13 mouse cellular contexts compared by ENCODE assay signal in genomic region chr3:138745596-138745995, GRCm38 (mm10). TPM values are rescaled to one million over a fixed set of nuclear protein-coding genes. Genes with fewer than 3 reads are reported as not detected.
A peak's percentile ranks its signal among the peaks of the same experiment; 100 is the strongest.
DNase-seq lines count a peak whose midpoint lies in the region; ATAC-seq lines count a peak whose summit lies in the region.
"Had no signal": no experiment of that assay in that cellular context is flagged by ENCODE, and none has a peak within 500 bp of the region (broad histone marks: within the 10 kb centered on the region; RNA-seq: fewer than 3 reads in every experiment).

No protein-coding gene starts in this region.

- H3K4me2 ChIP-seq in hindbrain, embryonic 12.5 days (replicated peaks), result peak overlapping the region; percentile 61; the same call in 1 of the 2 replicates
- H3K4me2 ChIP-seq in hindbrain, embryonic 16.5 days (ENCODE audit: low read length), result no peak overlapping the region; the same call in 1 of the 2 replicates
- peak overlapping the region; percentile 88 for H3K4me2 ChIP-seq in midbrain, embryonic 15.5 days
- H3K4me2 ChIP-seq: limb, embryonic 15.5 days had no signal

- no peak for ATAC-seq in hindbrain, embryonic 12.5 days (ENCODE audit: low FRiP score)
- no peak for ATAC-seq in hindbrain, embryonic 16.5 days
- no peak for ATAC-seq in midbrain, embryonic 15.5 days (replicated peaks)
- ATAC-seq: Patski had no signal

- no peaks in the 10 kb centered on the region for H3K36me3 ChIP-seq in hindbrain, embryonic 12.5 days
- H3K36me3 ChIP-seq in hindbrain, embryonic 16.5 days (ENCODE audit: control insufficient read depth, insufficient read depth, low read length), result no peaks in the 10 kb centered on the region
- H3K36me3 ChIP-seq in midbrain, embryonic 15.5 days (replicated peaks), result no peaks in the 10 kb centered on the region
- H3K36me3 ChIP-seq: limb, embryonic 15.5 days had no signal

- peaks cover 30% of the 10 kb centered on the region for H3K4me1 ChIP-seq in hindbrain, embryonic 12.5 days
- peaks cover 32% of the 10 kb centered on the region for H3K4me1 ChIP-seq in hindbrain, embryonic 16.5 days (ENCODE audit: control insufficient read depth, insufficient read depth, low read depth, low read length)
- peaks cover 32% of the 10 kb centered on the region for H3K4me1 ChIP-seq in midbrain, embryonic 15.5 days

- H3K9ac ChIP-seq in hindbrain, embryonic 12.5 days, result no peak overlapping the region
- no peak overlapping the region for H3K9ac ChIP-seq in hindbrain, embryonic 16.5 days (ENCODE audit: low read depth, low read length)
- no peak overlapping the region for H3K9ac ChIP-seq in midbrain, embryonic 15.5 days
- H3K9ac ChIP-seq: limb, embryonic 15.5 days had no signal

- DNase-seq in 3134 (ENCODE audit: extremely low read depth, insufficient read length, low spot score), result peak; percentile 63
- peak; percentile 75 for DNase-seq in Muller cell, postnatal 12 days (ENCODE audit: inconsistent ontology term)
- no peak for DNase-seq in ovary, postnatal 10 days (ENCODE audit: low spot score)
- DNase-seq in right cerebral cortex, postnatal 36 days (ENCODE audit: low spot score in 2 of 2), result no peak
- DNase-seq: cerebellum, adult 8-10 months; heart, adult 18-20 months; kidney, postnatal 4 days; lung, adult 2 months had no signal

- WGBS in hindbrain, embryonic 12.5 days, result 83% methylated on average over 4 of the region's 4 CpGs
- 66% methylated on average over 4 of the region's 4 CpGs for WGBS in hindbrain, embryonic 16.5 days
- 79% methylated on average over 4 of the region's 4 CpGs for WGBS in midbrain, embryonic 15.5 days

- no peak overlapping the region for H3K4me3 ChIP-seq in hindbrain, embryonic 12.5 days
- no peak overlapping the region for H3K4me3 ChIP-seq in hindbrain, embryonic 16.5 days (ENCODE audit: low read length)
- no peak overlapping the region for H3K4me3 ChIP-seq in midbrain, embryonic 15.5 days
- H3K4me3 ChIP-seq: limb, embryonic 15.5 days had no signal

- no peaks in the 10 kb centered on the region for H3K9me3 ChIP-seq in hindbrain, embryonic 12.5 days (replicated peaks)
- no peaks in the 10 kb centered on the region for H3K9me3 ChIP-seq in hindbrain, embryonic 16.5 days (ENCODE audit: control insufficient read depth, low read length)
- no peaks in the 10 kb centered on the region for H3K9me3 ChIP-seq in midbrain, embryonic 15.5 days
- H3K9me3 ChIP-seq: limb, embryonic 15.5 days had no signal

- 0 out of 2 replicates have a peak, but pooled peaks cover 3% of the 10 kb centered on the region for H3K27me3 ChIP-seq in hindbrain, embryonic 12.5 days
- H3K27me3 ChIP-seq in hindbrain, embryonic 16.5 days (replicated peaks; ENCODE audit: control insufficient read depth, insufficient read depth, low read length), result no peaks in the 10 kb centered on the region
- H3K27me3 ChIP-seq in midbrain, embryonic 15.5 days (replicated peaks), result no peaks in the 10 kb centered on the region
- H3K27me3 ChIP-seq: limb, embryonic 15.5 days; Patski had no signal

- H3K27ac ChIP-seq in hindbrain, embryonic 12.5 days, result no peak overlapping the region
- no peak overlapping the region for H3K27ac ChIP-seq in hindbrain, embryonic 16.5 days (ENCODE audit: low read depth, low read length)
- H3K27ac ChIP-seq in midbrain, embryonic 15.5 days, result no peak overlapping the region
- H3K27ac ChIP-seq: limb, embryonic 15.5 days had no signal

RNA-seq across cellular contexts. Expression of gene Tspan5, which starts 3.6 kb away (rescaled TPM):
- polyA plus RNA-seq in hindbrain, embryonic 12.5 days (2016; fragmentation: Nextera tagmentation; extraction: Ambion mirVana), result 74.6 and 77.8 TPM in 2 replicates
- 86.9 and 93.7 TPM in 2 replicates for polyA plus RNA-seq in hindbrain, embryonic 16.5 days (2015; fragmentation: Nextera tagmentation; extraction: Ambion mirVana)
- polyA plus RNA-seq in midbrain, embryonic 15.5 days (2015; fragmentation: Nextera tagmentation; extraction: Ambion mirVana), result 102 and 105 TPM in 2 replicates

Comparison
In these comparisons a context has a peak if more than half of its experiments do, and no peak if none do; other contexts are left out.
1. DNase-seq: peak in 3134 (single experiment) and Muller cell, postnatal 12 days (single experiment); none in ovary, postnatal 10 days (single experiment) and right cerebral cortex, postnatal 36 days (0 of 2).